Mouse (Mus musculus): ENCODE results near the gene Scd4. TPM values are rescaled to one million over a fixed set of nuclear protein-coding genes. Genes with fewer than 3 reads are reported as not detected.

Gene Scd4
- polyA plus RNA-seq, 1 experiment from 2014 or later, result 0.11 TPM

DNA sequence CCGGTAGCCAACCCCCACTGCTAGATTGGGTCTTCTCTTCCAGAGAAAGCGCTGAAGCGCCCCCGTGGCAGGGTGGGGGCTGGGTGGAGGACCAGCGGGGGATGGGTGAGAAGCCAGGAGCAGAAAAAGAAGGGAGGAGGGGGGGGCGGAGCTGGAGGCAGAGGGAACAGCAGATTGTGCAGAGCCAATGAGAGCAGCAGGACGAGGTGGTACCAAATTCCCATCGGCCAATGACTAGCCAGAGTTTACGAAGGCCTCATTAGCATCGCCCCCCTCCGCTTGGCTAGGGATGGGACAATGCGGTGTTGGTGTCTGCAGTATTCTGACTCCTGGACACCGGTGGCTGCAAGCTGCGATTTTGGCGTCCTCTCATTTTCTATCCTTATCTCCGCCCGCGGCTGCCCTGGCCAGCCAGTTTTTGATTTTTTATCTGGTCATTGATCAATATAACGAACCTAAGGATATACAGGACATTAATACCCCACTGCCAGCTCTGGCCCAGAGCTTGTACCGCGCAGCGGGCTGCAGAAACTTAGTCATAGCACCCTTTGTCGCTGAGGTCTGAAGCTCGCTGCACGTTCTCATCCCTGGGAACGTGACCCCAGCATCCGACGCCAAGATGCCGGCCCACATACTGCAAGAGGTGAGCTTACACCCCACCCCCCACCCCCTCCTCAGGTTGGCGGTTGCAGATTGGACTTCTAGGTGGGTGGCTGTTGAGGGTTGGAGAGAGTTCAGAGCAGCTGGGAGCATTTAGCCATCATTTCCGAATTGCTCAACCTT, 38.9 kb upstream of the Scd4 start:
- 2% methylated on average over 30 of the region's 31 CpGs for WGBS
- H3K9ac ChIP-seq (replicated peaks), result peak overlapping the region; percentile 97
- peak overlapping the region; percentile 92 for H3K4me3 ChIP-seq
- no peaks in the 10 kb centered on the region for H3K27me3 ChIP-seq
- peak overlapping the region; percentile 99 for H3K4me2 ChIP-seq (replicated peaks)
- H3K4me1 ChIP-seq, result peaks cover 53% of the 10 kb centered on the region
- peak overlapping the region; percentile 99 for H3K27ac ChIP-seq (replicated peaks)
- peak; percentile 97 for ATAC-seq (ENCODE audit: low FRiP score, low read depth)
- no peaks in the 10 kb centered on the region for H3K9me3 ChIP-seq
- peaks cover 41% of the 10 kb centered on the region for H3K36me3 ChIP-seq

DNA sequence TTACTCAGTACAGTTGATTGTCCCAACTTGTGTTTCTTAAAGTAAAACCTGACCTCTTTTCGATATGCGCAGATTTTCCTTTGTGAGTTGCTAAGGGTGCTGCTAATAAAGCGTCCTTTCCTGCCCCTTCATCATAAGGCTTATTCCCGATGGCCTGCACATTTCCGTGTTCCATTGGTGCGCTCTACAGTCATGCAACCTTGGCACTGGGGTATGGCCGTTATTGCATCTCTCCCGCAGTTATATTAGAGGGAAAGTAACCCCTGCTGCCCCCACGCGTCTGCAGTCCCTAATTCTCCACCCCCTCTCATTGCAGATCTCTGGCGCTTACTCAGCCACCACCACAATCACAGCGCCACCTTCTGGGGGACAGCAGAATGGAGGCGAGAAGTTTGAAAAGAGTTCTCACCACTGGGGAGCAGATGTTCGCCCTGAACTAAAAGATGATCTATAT, 38.3 kb upstream of the Scd4 start:
- H3K27me3 ChIP-seq, result no peaks in the 10 kb centered on the region
- peaks cover 59% of the 10 kb centered on the region for H3K4me1 ChIP-seq
- peak; percentile 52 for ATAC-seq (ENCODE audit: low FRiP score, low read depth)
- H3K36me3 ChIP-seq, result peaks cover 47% of the 10 kb centered on the region
- 2% methylated on average over 14 of the region's 14 CpGs for WGBS
- H3K4me3 ChIP-seq, result peak overlapping the region; percentile 92
- peak overlapping the region; percentile 99 for H3K27ac ChIP-seq (replicated peaks)
- no peaks in the 10 kb centered on the region for H3K9me3 ChIP-seq
- H3K4me2 ChIP-seq (replicated peaks), result peak overlapping the region; percentile 99
- peak overlapping the region; percentile 97 for H3K9ac ChIP-seq (replicated peaks)

DNA sequence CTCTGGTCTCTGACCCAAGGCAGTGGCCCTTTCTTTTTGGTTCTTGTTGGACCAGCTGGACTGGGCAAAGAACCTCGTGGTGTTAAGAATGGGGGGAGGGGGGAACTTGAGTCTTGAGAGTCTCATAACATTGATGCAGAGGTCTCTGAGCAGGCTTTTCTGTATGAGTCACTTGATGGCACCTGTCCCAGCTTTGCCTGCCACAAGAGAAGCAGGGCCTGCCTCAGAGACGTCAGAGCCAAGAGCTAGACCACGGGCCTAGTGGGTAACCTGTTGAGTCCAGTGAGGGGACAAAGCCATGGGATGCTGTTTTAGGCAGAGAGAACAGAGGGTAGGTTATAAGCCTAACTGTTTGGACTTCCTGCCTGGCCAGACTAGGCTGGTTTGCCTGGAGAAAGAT, 37.6 kb upstream of the Scd4 start:
- H3K4me1 ChIP-seq, result peaks cover 66% of the 10 kb centered on the region
- no peak for ATAC-seq (ENCODE audit: low FRiP score, low read depth)
- H3K36me3 ChIP-seq, result peaks cover 53% of the 10 kb centered on the region
- H3K4me3 ChIP-seq, result peak overlapping the region; percentile 92
- peak overlapping the region; percentile 99 for H3K4me2 ChIP-seq (replicated peaks)
- peak overlapping the region; percentile 97 for H3K9ac ChIP-seq (replicated peaks)
- peak overlapping the region; percentile 99 for H3K27ac ChIP-seq (replicated peaks)
- H3K9me3 ChIP-seq, result no peaks in the 10 kb centered on the region
- no peaks in the 10 kb centered on the region for H3K27me3 ChIP-seq
- WGBS, result 5% methylated on average over 3 of the region's 3 CpGs

DNA sequence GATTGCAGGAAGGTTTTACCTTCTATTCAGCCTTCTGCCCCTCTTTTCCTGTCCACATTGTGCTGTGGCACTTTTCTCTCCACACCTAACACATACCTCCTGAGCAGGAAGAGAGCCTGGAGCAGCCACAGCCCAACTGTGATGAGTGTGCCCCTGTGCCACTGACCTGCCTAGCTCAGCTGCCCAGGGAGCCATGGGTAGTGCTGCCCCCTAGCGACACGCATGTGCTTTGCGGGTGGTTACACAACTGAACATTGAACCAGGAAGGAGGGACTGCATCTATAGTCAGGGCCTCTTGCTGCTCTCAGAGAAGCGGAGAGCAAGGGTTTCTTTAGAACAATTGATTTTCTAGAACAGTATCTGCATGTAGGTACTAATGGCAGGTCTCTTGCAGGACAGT, 37.2 kb upstream of the Scd4 start:
- H3K4me1 ChIP-seq, result peaks cover 71% of the 10 kb centered on the region
- peak overlapping the region; percentile 97 for H3K9ac ChIP-seq (replicated peaks)
- peak overlapping the region; percentile 92 for H3K4me3 ChIP-seq
- H3K27me3 ChIP-seq, result no peaks in the 10 kb centered on the region
- peaks cover 58% of the 10 kb centered on the region for H3K36me3 ChIP-seq
- 9% methylated on average over 4 of the region's 4 CpGs for WGBS
- ATAC-seq (ENCODE audit: low FRiP score, low read depth), result no peak
- H3K4me2 ChIP-seq (replicated peaks), result peak overlapping the region; percentile 99
- peak overlapping the region; percentile 99; the same call in 1 of the 2 replicates for H3K27ac ChIP-seq (replicated peaks)
- H3K9me3 ChIP-seq, result no peaks in the 10 kb centered on the region

DNA sequence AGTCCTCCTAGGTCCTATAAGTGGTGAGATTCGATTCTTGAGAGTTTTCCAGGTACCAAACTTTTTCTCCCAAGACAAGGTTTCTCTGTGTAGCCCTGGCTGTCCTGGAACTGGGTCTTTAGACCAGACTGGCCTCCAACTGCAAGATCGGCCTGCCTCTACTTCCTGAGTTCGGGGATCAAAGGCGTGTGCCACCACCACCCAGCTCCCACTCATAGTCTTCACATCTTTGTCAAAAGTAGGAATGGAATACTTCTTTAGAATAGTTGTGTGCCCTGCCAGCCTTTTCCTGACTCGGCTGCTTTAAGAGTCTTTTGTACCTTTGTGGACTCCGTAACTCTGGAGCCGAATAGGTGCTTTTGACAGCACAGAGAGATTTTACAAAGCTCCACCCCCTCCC, 36.7 kb upstream of the Scd4 start:
- no peaks in the 10 kb centered on the region for H3K27me3 ChIP-seq
- no peak for ATAC-seq (ENCODE audit: low FRiP score, low read depth)
- H3K4me1 ChIP-seq, result peaks cover 75% of the 10 kb centered on the region
- peak overlapping the region; percentile 92 for H3K4me3 ChIP-seq
- H3K9me3 ChIP-seq, result no peaks in the 10 kb centered on the region
- H3K36me3 ChIP-seq, result peaks cover 63% of the 10 kb centered on the region
- peak overlapping the region; percentile 97 for H3K9ac ChIP-seq (replicated peaks)
- WGBS, result 37% methylated on average over 7 of the region's 7 CpGs
- peak overlapping the region; percentile 99 for H3K4me2 ChIP-seq (replicated peaks)
- H3K27ac ChIP-seq (replicated peaks), result peak overlapping the region; percentile 99; the same call in 1 of the 2 replicates

DNA sequence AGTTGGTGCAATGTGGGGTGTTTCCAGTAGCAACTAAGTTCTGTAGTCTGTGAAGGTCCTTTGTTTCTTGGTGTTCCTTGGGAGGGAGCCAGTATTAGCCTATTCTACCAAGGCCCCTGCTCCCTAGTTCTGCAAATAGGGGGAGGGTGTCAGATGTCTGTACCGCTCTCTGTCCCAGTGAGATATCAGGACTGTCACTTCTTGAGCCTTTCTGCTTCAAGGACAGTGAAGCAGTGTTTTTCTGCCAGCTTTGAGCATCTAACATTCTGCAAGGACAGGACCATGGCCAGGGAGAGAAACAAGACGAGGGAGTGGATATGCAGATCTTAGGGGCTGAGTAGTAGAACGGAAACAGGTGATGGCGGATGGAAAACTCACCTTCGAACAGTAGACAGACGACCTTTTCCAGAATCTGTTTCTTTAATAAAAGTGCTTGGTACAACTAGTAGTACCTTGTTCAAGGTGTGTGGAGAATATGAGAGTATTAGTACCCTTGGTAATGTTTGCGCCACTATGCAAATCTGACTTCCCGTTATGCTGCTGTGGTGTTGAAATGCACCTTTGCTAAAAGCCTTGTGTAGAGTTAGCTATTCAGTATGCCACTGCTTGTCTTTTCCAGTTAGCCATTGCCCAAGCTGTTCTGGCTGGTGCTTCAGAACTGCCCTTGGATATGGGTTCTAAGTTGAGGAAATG, 35.7 kb upstream of the Scd4 start:
- H3K36me3 ChIP-seq, result peaks cover 71% of the 10 kb centered on the region
- ATAC-seq (ENCODE audit: low FRiP score, low read depth), result no peak

DNA sequence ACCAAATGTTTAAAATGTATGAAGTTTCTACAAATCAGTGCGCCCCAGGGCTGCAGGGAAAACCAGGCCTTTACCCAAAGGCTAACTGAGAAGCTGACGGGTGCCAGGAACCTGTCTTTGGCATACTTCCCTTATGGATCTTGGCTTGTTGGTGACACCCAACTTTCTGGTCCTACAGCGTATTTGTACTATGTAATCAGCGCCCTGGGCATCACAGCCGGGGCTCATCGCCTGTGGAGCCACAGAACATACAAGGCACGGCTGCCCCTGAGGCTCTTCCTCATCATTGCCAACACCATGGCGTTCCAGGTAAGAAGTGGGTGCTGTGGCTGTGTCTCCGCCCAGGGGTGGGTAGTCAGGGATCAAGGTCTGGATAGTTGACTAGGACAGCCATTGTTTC, 35.0 kb upstream of the Scd4 start:
- Histone ChIP-seq H3K9ac (replicated peaks) (peak overlapping the region; percentile 97), H3K4me1 (peaks cover 69% of the 10 kb centered on the region), H3K36me3 (peaks cover 78% of the 10 kb centered on the region), H3K27me3 (no peaks in the 10 kb centered on the region), H3K4me3 (peak overlapping the region; percentile 92), H3K9me3 (no peaks in the 10 kb centered on the region), H3K4me2 (replicated peaks) (peak overlapping the region; percentile 99), H3K27ac (replicated peaks) (no peak overlapping the region)
- 84% methylated on average over 9 of the region's 9 CpGs for WGBS
- ATAC-seq (ENCODE audit: low FRiP score, low read depth), result no peak

More for the DNA sequence above, 35.7 kb upstream of the Scd4 start:
- Histone ChIP-seq H3K4me1 (peaks cover 72% of the 10 kb centered on the region), H3K4me2 (replicated peaks) (peak overlapping the region; percentile 99), H3K9me3 (no peaks in the 10 kb centered on the region), H3K4me3 (peak overlapping the region; percentile 92), H3K27ac (replicated peaks) (no peak overlapping the region; the same call in 1 of the 2 replicates), H3K27me3 (no peaks in the 10 kb centered on the region), H3K9ac (replicated peaks) (peak overlapping the region; percentile 97)
- 73% methylated on average over 8 of the region's 8 CpGs for WGBS

DNA sequence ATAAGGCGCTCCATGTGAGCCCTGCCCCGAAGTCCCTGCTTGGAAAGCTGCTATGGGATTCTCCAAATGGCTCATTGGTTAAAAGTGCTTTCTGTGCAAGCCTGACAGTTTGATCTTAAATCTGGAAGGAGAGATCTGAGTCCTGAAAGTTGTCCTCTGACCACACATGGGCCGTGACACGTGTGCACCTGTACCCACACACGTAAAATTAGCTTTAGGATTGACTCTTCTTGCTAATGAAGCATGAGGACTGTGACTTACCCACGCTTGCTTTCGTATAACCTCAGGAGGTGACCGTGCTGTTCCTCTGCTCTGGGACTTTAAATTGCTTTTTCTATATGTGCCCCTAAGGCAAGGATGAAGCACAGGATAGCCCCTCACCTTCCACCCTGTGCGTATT, 33.8 kb upstream of the Scd4 start:
- Histone ChIP-seq H3K27ac (replicated peaks) (no peak overlapping the region), H3K4me1 (peaks cover 66% of the 10 kb centered on the region), H3K9ac (replicated peaks) (0 out of 2 replicates have a peak overlapping the region, but pooled peaks have one; percentile 17), H3K27me3 (no peaks in the 10 kb centered on the region), H3K36me3 (peaks cover 90% of the 10 kb centered on the region), H3K4me3 (peak overlapping the region; percentile 92), H3K9me3 (no peaks in the 10 kb centered on the region), H3K4me2 (replicated peaks) (peak overlapping the region; percentile 99)
- 90% methylated on average over 9 of the region's 9 CpGs for WGBS
- no peak for ATAC-seq (ENCODE audit: low FRiP score, low read depth)

DNA sequence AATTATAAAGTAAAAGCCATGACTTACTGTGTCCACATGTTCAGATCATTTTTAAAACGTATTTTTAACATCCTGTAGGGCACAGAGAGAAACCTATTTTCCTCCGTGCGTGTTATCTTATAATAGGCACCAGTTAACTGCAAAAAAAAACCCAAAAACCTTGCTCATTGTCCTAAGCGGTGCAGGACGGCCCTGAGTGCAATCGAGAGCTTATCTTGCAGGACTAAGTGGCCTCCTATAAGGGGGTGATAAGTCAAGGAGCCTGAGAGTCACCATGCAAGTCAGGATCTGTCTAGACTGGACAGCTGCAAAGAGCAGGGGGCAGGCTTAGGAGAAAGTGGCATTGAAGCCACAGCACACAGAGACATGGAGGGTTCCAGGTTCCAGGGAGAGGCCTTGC, 33.0 kb upstream of the Scd4 start:
- WGBS, result 83% methylated on average over 6 of the region's 6 CpGs
- H3K27ac ChIP-seq (replicated peaks), result no peak overlapping the region
- peak overlapping the region; percentile 14; the same call in 1 of the 2 replicates for H3K4me3 ChIP-seq
- no peak for ATAC-seq (ENCODE audit: low FRiP score, low read depth)
- H3K4me2 ChIP-seq (replicated peaks), result peak overlapping the region; percentile 99
- H3K9me3 ChIP-seq, result no peaks in the 10 kb centered on the region
- H3K4me1 ChIP-seq, result peaks cover 72% of the 10 kb centered on the region
- H3K9ac ChIP-seq (replicated peaks), result peak overlapping the region; percentile 44; the same call in 1 of the 2 replicates
- H3K36me3 ChIP-seq, result peaks cover 98% of the 10 kb centered on the region
- no peaks in the 10 kb centered on the region for H3K27me3 ChIP-seq

DNA sequence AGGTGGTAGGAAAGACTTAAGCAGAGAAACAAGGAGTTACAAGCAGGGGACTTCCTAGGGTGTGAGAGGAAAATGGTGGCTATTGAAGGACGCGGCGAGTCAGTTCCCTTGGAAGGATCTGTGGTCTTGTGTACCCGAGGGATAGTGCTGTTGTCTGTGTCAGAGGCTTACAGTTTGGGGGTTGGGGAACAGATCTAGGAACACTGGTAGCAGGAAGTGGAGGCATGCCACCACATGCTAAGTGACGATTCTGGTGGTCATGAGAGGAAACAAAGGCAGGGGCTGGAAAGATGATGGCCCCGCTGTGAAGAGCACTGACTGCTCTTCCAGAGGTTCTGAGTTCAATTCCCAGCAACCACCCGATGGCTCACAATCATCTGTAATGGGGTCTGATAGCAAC, 32.4 kb upstream of the Scd4 start:
- Histone ChIP-seq H3K27me3 (no peaks in the 10 kb centered on the region), H3K9ac (replicated peaks) (0 out of 2 replicates have a peak overlapping the region, but pooled peaks have one; percentile 44), H3K36me3 (peaks cover 98% of the 10 kb centered on the region), H3K4me2 (replicated peaks) (peak overlapping the region; percentile 99), H3K4me1 (peaks cover 75% of the 10 kb centered on the region), H3K4me3 (peak overlapping the region; percentile 14; the same call in 1 of the 2 replicates), H3K27ac (replicated peaks) (no peak overlapping the region), H3K9me3 (no peaks in the 10 kb centered on the region)
- no peak for ATAC-seq (ENCODE audit: low FRiP score, low read depth)
- WGBS, result 82% methylated on average over 7 of the region's 7 CpGs

DNA sequence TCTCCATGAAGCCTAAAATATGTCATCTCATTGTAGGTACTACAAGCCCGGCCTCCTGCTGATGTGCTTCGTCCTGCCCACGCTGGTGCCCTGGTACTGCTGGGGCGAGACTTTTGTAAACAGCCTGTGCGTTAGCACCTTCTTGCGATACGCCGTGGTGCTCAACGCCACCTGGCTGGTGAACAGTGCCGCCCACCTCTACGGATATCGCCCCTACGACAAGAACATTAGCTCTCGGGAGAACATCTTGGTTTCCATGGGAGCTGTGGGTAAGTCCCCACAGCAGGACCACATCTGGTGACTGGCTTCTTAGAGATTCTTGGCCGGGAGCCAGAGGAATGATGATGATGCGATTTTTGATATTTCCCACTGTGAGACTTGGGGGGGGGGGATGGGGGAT, 31.7 kb upstream of the Scd4 start:
- Histone ChIP-seq H3K4me2 (replicated peaks) (no peak overlapping the region), H3K4me3 (no peak overlapping the region), H3K27ac (replicated peaks) (no peak overlapping the region), H3K27me3 (no peaks in the 10 kb centered on the region), H3K9ac (replicated peaks) (no peak overlapping the region), H3K9me3 (no peaks in the 10 kb centered on the region), H3K36me3 (peaks cover 98% of the 10 kb centered on the region), H3K4me1 (peaks cover 72% of the 10 kb centered on the region)
- WGBS, result 85% methylated on average over 16 of the region's 16 CpGs
- ATAC-seq (ENCODE audit: low FRiP score, low read depth), result no peak
